Mouse (Mus musculus) embryo, embryonic 9.5 days (tissue): ENCODE measurements at regions not wholly inside any gene's neighbourhood (a gene's known extent, or its start where the extent isn't known, plus 50 kb on each side); places are given as distances from the start of the nearest gene placed in this dataset.
"Not testable (repeated sequence)": the region's sequence is repeated elsewhere in the genome, so short reads cannot be mapped to it uniquely, and the experiment has no call there.

Experiments
- DNase-seq: peaks from one replicate; pipeline ENCODE4 v3.0.0-alpha.2; 2017; ENCODE audit errors: extremely low spot score

GRCm38 (mm10) chr6:67674717-67675116 is 139.1 kb upstream of the Tacstd2 start:
- DNase-seq = not testable (repeated sequence)

GRCm38 (mm10) chr6:67673316-67673715 is 137.7 kb upstream of the Tacstd2 start:
- DNase-seq = not testable (repeated sequence)

- DNase-seq = not testable (repeated sequence)
These were observed 132.5 kb upstream of the Tacstd2 start for GRCm38 (mm10) chr6:67668073-67668472.

GRCm38 (mm10) chr6:67631617-67632016 is 96.0 kb upstream of the Tacstd2 start:
- no peak for DNase-seq

GRCm38 (mm10) chr6:67610402-67610801 is 74.8 kb upstream of the Tacstd2 start:
- DNase-seq = no peak

- DNase-seq = not testable (repeated sequence)
These were observed 73.9 kb upstream of the Tacstd2 start for GRCm38 (mm10) chr6:67609461-67609860.
